Mouse (Mus musculus) thymus, adult 2 months (tissue): ENCODE results near the gene Slc24a3. TPM values are rescaled to one million over a fixed set of nuclear protein-coding genes. Genes with fewer than 3 reads are reported as not detected.

ENCODE experiments used
- DNase-seq: peaks from one replicate; pipeline ENCODE4 v3.0.0; 2021
- H3K27ac ChIP-seq: fragments of 200-500 bp; 2 replicates; pipeline ENCODE4 v1.5.1; 2012; ENCODE audit warnings: low read length, control low read depth; ENCODE audit not compliant: control insufficient read depth, insufficient read depth
- H3K27me3 ChIP-seq: fragments of 200-500 bp; 2 replicates; pipeline ENCODE4 v1.6.1; 2012; ENCODE audit warnings: mild to moderate bottlenecking, low read length, moderate library complexity, mixed read lengths; ENCODE audit not compliant: control insufficient read depth, insufficient read depth
- H3K36me3 ChIP-seq: fragments of 200-500 bp; 2 replicates; pipeline ENCODE4 v1.6.1; 2012; ENCODE audit warnings: mild to moderate bottlenecking, low read length, moderate library complexity; ENCODE audit not compliant: control insufficient read depth, insufficient read depth
- H3K4me1 ChIP-seq: fragments of 200-500 bp; replicated peaks from 2 replicates; pipeline ENCODE4 v1.6.1; 2012; ENCODE audit warnings: low read length; ENCODE audit not compliant: control insufficient read depth, insufficient read depth
- H3K4me3 ChIP-seq: fragments of 200-500 bp; 2 replicates; pipeline ENCODE4 v1.5.1; 2012; ENCODE audit warnings: mild to moderate bottlenecking, low read length, control low read depth, moderate library complexity; ENCODE audit not compliant: control insufficient read depth, insufficient read depth
- CTCF ChIP-seq: fragments of 200-500 bp; IDR thresholded peaks from 2 replicates; pipeline ENCODE4 v1.5.1; 2012; ENCODE audit warnings: mild to moderate bottlenecking, control low read depth, low read length, moderate library complexity, borderline replicate concordance; ENCODE audit not compliant: control insufficient read depth, poor library complexity, insufficient read depth; ENCODE audit errors: extremely low read depth
- POLR2A ChIP-seq: fragments of 200-500 bp; IDR thresholded peaks from 2 replicates; pipeline ENCODE4 v1.6.1; 2012; ENCODE audit warnings: mild to moderate bottlenecking, low read length, control low read depth, moderate library complexity; ENCODE audit not compliant: control insufficient read depth, poor library complexity, insufficient read depth; ENCODE audit errors: extremely low read depth
- WGBS: fragments of 180-500 bp; shearing (Covaris S2); methylation state at CpG from one replicate; pipeline ENCODE4 v1.1.7; 2018; 5-methylcytosine and 5-hydroxymethylcytosine counted together
- polyA plus RNA-seq: library from polyadenylated mRNA; depleted of rRNA; stranded (reverse); fragments of >200 nt; gene quantifications from 2 replicates; pipeline ENCODE4 v1.2.3, GENCODE M21; 2012

Slc24a3 gene
- polyA plus RNA-seq, 1 experiment, result 2.7 TPM

GRCm38 (mm10) chr2:145196043-145196442 is 28.5 kb downstream of the Slc24a3 start:
- WGBS, result 56% methylated on average over 3 of the region's 3 CpGs
- no peak for TF ChIP-seq CTCF
- no peak for TF ChIP-seq POLR2A
- Histone ChIP-seq H3K27ac (no peak overlapping the region), H3K4me3 (no peak overlapping the region), H3K27me3 (no peaks in the 10 kb centered on the region), H3K4me1 (peaks cover 6% of the 10 kb centered on the region), H3K36me3 (no peaks in the 10 kb centered on the region)
- no peak for DNase-seq

- Histone ChIP-seq H3K27ac (no peak overlapping the region), H3K4me3 (no peak overlapping the region), H3K4me1 (peaks cover 6% of the 10 kb centered on the region), H3K27me3 (no peaks in the 10 kb centered on the region), H3K36me3 (no peaks in the 10 kb centered on the region)
- DNase-seq, result no peak
- TF ChIP-seq POLR2A, result no peak
- TF ChIP-seq CTCF, result no peak
- WGBS, result 71% methylated on average over 7 of the region's 7 CpGs
These were observed 29.0 kb downstream of the Slc24a3 start for GRCm38 (mm10) chr2:145196501-145197042.

- Histone ChIP-seq H3K4me1 (peaks cover 6% of the 10 kb centered on the region), H3K36me3 (no peaks in the 10 kb centered on the region), H3K27ac (no peak overlapping the region), H3K27me3 (no peaks in the 10 kb centered on the region), H3K4me3 (no peak overlapping the region)
- 41% methylated on average over 4 of the region's 4 CpGs for WGBS
- no peak for TF ChIP-seq CTCF
- TF ChIP-seq POLR2A, result no peak
- peak; percentile 26 for DNase-seq
These were observed 29.5 kb downstream of the Slc24a3 start for GRCm38 (mm10) chr2:145197076-145197475.

- no peak overlapping the region for H3K27ac ChIP-seq
- no peak for TF ChIP-seq POLR2A
- TF ChIP-seq CTCF, result no peak
- no peak for DNase-seq
- H3K36me3 ChIP-seq, result no peaks in the 10 kb centered on the region
- no peaks in the 10 kb centered on the region for H3K27me3 ChIP-seq
- H3K4me3 ChIP-seq, result no peak overlapping the region
- 97% methylated on average over 11 of the region's 11 CpGs for WGBS
- H3K4me1 ChIP-seq, result no peaks in the 10 kb centered on the region
These were observed 46.0 kb downstream of the Slc24a3 start for GRCm38 (mm10) chr2:145213587-145213986.

GRCm38 (mm10) chr2:145214086-145214831 is 46.7 kb downstream of the Slc24a3 start:
- Histone ChIP-seq H3K27me3 (no peaks in the 10 kb centered on the region), H3K36me3 (no peaks in the 10 kb centered on the region), H3K4me3 (no peak overlapping the region), H3K27ac (no peak overlapping the region), H3K4me1 (no peaks in the 10 kb centered on the region)
- no peak for DNase-seq
- TF ChIP-seq POLR2A, result no peak
- no peak for TF ChIP-seq CTCF
- 94% methylated on average over 8 of the region's 8 CpGs for WGBS

- Histone ChIP-seq H3K4me3 (no peak overlapping the region), H3K27me3 (no peaks in the 10 kb centered on the region), H3K27ac (no peak overlapping the region), H3K4me1 (no peaks in the 10 kb centered on the region), H3K36me3 (no peaks in the 10 kb centered on the region)
- TF ChIP-seq POLR2A, result no peak
- TF ChIP-seq CTCF, result no peak
- DNase-seq, result no peak
- 100% methylated on average over 2 of the region's 2 CpGs for WGBS
These were observed 49.0 kb downstream of the Slc24a3 start for GRCm38 (mm10) chr2:145216580-145216979.

- 95% methylated on average over 2 of the region's 2 CpGs for WGBS
- DNase-seq, result no peak
- Histone ChIP-seq H3K4me1 (no peaks in the 10 kb centered on the region), H3K36me3 (no peaks in the 10 kb centered on the region), H3K4me3 (no peak overlapping the region), H3K27ac (no peak overlapping the region), H3K27me3 (no peaks in the 10 kb centered on the region)
- no peak for TF ChIP-seq CTCF
- TF ChIP-seq POLR2A, result no peak
These were observed 49.9 kb downstream of the Slc24a3 start for GRCm38 (mm10) chr2:145217422-145217821.

- 76% methylated on average over 6 of the region's 6 CpGs for WGBS
- no peak for TF ChIP-seq POLR2A
- TF ChIP-seq CTCF, result no peak
- H3K4me1 ChIP-seq, result no peaks in the 10 kb centered on the region
- no peak overlapping the region for H3K4me3 ChIP-seq
- no peaks in the 10 kb centered on the region for H3K36me3 ChIP-seq
- H3K27ac ChIP-seq, result no peak overlapping the region
- H3K27me3 ChIP-seq, result no peaks in the 10 kb centered on the region
- DNase-seq, result no peak
These were observed 51.7 kb downstream of the Slc24a3 start for GRCm38 (mm10) chr2:145219246-145219645.
